Mouse (Mus musculus): ENCODE measurements around the gene Ddx54.

Ddx54 gene

GRCm38 (mm10) chr5:120582002-120582401, 30.5 kb upstream of the Ddx54 start:
- DNase-seq, result peak in 1 of 2 experiments; percentile 22

GRCm38 (mm10) chr5:120583511-120583910, 29.0 kb upstream of the Ddx54 start:
- no peak for DNase-seq

GRCm38 (mm10) chr5:120584968-120585367, 27.6 kb upstream of the Ddx54 start:
- DNase-seq, result peak in 1 of 2 experiments; percentile 23

GRCm38 (mm10) chr5:120586741-120587615, 25.6 kb upstream of the Ddx54 start:
- peak in 1 of 2 experiments; percentile 35 for DNase-seq

DNA sequence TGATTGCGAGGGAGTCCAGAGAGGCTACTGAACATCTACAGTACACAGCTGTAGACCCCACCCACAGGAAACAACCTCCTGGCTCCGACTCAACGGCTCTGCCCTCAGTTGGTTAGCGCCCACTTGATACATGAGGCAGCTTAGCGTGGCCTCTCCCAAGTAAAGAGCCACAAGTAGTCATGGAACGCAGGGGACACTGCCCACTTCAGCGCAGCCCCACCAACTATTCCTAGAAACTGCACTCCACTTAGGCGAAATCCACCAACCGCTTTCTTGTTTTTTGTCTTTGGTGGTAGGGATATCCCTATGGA, 25.0 kb upstream of the Ddx54 start:
- peak; percentile 62 to 70 for DNase-seq

- peak in 1 of 2 experiments; percentile 23 for DNase-seq
These were observed 24.5 kb upstream of the Ddx54 start for GRCm38 (mm10) chr5:120587940-120588568.

GRCm38 (mm10) chr5:120588569-120589094, 23.9 kb upstream of the Ddx54 start, which contains the start of the genes Tpcn1 and Iqcd:
TSS of gene Tpcn1 (minus strand) at chr5:120588673.
TSS of gene Iqcd (plus strand) at chr5:120589016.
- DNase-seq, result peak; percentile 99

- peak in 1 of 2 experiments; percentile 48 for DNase-seq
These were observed 22.1 kb upstream of the Ddx54 start for GRCm38 (mm10) chr5:120590356-120591010.

DNA sequence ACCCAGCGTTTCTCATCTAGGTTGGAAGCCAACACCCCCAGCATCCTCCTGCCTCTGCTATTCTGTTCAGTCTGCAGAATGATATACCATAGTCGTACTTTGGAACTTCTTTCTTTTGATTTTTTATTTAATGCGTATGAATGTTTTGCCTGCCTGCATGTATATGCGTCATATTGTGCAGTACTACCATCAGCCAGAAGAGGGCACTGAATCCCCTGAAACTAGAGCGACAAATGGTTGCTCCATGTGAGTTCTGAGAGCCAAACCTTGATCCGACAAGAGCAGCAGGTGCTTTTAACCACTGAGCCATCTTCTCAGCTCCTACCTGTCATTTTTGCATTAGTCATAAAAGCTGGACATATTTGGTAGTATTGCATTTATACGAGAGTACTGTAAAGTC, 20.4 kb upstream of the Ddx54 start:
- no peak for DNase-seq

- no peak for DNase-seq
These were observed 18.1 kb upstream of the Ddx54 start for GRCm38 (mm10) chr5:120594485-120594884.

GRCm38 (mm10) chr5:120599625-120600024, 12.9 kb upstream of the Ddx54 start:
- DNase-seq, result no peak

- DNase-seq, result no peak
These were observed 11.4 kb upstream of the Ddx54 start for GRCm38 (mm10) chr5:120600946-120601668.

DNA sequence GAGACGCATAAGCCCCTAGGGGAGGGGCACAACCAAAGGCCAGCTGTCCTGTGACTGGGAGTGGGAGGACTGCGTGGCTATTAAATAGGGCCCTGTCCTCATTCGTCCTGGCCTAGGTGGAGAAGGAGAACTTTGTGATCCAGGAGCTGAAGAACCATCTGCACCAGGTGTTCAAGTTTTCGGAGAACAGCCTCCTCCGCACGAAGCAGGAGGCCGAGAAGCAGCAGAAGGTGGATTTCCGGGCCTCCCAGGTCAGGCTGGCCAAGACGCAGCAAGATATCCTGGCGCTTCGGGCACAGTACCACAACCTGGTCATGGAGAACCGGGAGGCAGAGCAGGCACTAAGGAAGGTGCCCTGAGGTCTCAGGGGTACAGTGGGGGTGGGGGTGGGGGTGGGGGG, 10.3 kb upstream of the Ddx54 start:
- no peak for DNase-seq

DNA sequence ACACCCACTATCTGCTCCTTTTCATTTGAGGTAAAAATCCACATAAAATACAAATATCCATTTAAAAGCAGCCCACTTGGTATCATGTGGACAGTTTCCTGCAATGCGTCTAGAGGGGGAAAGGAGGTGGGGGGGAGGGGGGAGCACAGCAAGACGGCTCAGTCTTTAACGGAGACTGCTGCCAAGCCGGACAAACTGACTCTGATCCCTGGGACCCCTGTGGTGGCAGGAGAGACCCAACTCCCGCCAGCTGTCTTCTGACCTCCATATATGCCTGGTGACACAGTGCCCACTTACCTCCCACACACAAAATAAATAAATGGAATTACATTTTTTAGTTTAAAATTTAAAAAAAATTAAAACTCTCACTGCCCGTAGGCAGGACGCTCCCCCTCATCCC, 9.0 kb upstream of the Ddx54 start:
- no peak for DNase-seq

- DNase-seq, result peak; percentile 74 to 86
These were observed 7.7 kb upstream of the Ddx54 start for GRCm38 (mm10) chr5:120604839-120605238.

GRCm38 (mm10) chr5:120605241-120605661, 7.3 kb upstream of the Ddx54 start:
- no peak for DNase-seq

- peak; percentile 79 to 90 for DNase-seq
These were observed 6.9 kb upstream of the Ddx54 start for GRCm38 (mm10) chr5:120605688-120606087.

DNA sequence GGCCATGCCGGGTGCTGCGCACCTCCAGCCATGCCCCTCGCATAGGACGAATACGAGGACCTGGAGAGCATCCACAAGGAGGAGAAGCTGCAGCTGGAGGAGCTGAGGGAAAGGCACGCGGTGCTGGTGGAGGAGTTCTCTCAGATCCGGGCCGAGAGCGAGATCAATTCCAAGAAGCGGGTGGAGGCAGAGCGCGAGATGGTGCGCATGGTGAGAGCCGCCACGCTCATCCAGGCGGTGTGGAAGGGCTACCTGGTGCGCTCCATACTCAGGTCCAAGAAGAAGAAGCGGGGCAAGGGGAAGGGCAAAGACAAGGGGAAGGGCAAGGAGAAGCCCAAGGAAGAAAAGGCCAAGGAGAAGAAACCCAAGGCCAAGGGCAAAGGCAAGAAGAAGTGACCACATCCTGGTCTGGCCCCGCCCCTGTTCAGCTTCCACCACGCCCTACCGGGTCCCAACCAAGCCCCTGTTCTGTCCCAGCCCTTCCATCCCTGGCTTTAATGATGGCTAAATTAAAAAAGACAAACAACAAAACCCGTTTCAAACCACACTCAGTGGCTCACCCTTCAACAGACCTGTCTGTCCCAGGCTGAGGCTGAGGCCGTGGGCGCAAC, 5.8 kb upstream of the Ddx54 start:
- peak in 1 of 2 experiments; percentile 22 for DNase-seq

- DNase-seq, result no peak
These were observed 5.2 kb upstream of the Ddx54 start for GRCm38 (mm10) chr5:120607335-120607734.

DNA sequence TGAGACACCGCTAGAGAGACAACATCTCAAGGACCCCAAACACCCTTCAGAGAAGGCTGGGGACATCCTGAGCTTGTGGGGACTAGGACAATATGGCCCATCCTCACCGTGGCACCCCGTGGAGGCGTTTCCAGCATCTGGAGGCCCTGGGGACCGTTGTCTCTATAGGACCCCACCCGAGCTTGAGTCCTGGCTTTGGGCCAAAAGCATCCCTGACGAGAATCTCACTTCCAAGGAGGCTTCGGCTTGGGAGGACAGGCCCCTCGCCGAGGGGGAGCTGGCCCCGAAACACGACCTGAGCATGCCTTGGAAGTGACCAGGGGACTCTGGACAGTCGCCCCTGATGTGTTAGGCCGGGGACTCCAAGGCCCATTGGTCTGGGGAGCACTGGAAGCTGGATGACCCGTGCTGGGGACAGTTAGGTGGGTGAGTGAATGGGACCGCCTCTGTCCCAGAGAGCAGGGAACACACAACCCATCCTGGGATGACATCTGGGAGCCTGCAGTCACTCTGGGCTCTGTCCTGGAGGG, 3.2 kb upstream of the Ddx54 start:
- no peak for DNase-seq

DNA sequence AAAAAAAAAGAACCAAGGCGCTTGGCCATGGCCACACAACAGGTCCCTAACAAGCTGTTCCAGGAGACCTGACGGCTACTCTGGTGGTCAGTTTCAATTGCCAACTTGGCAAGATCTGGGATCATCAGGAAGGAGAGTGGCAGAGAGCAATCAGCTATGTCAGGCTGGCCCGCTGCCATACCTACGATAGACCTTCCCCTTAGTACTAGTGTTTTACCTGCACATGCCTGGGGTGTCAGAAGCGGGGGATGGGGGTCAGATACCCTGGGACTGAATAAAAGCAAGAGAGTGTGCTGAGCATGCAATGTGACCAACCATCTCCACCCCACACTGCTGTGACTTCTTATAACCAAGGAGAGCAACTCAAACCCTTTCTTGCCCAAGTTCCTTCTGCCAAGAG, 1.6 kb upstream of the Ddx54 start:
- DNase-seq, result no peak

- no peak for DNase-seq
These were observed 1.1 kb upstream of the Ddx54 start for GRCm38 (mm10) chr5:120611416-120611815.
